Comparison of ENCODE assay signal across 8 mouse cellular contexts in the genomic region with DNA sequence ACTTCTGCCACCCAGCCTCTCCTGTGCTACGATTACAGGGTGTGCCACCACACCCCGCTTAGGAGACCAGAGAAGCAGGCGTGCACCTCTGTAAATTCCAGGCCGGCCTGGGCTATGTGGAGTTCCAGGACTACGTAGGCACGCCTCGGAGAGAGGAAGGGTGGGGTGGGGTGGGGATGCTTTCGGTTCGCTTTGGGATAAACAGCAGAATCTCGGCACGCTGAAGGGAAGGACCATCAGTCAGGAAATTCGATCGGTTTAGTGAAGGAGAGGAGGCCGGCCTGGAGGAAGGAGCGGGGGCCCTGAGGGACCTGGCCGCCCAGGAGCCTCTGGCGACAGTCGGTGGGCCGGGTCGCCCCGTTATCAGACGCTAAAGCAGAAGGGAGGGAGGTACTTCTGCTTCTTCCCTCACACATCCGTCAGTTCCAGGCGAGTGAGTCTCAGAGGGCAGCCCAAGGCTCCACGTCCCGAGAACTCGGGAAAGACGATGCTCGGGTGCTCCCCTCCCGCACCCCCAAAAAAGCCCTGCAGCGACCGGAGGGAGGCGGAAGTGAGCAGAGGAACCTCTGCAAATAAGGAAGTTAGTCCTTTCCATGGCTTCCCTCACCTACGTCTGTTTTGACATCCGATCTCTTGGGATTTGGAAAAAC. TPM values are rescaled to one million over a fixed set of nuclear protein-coding genes. Genes with fewer than 3 reads are reported as not detected.
DNase-seq lines count a peak whose midpoint lies in the region; ATAC-seq lines count a peak whose summit lies in the region.

No protein-coding gene starts in this region.

- H3K9ac ChIP-seq in intestine, embryonic 16.5 days (ENCODE audit: low read depth, low read length), result peak overlapping the region; percentile 80

- H3K27me3 ChIP-seq in intestine, embryonic 16.5 days (replicated peaks; ENCODE audit: control insufficient read depth, insufficient read depth, low read length), result no peaks in the 10 kb centered on the region

- no peaks in the 10 kb centered on the region for H3K9me3 ChIP-seq in intestine, embryonic 16.5 days (ENCODE audit: control insufficient read depth, low read length)

- intact Hi-C loops in left cerebral cortex, postnatal 25 days (cut with DNase I), result no loop called here

- H3K27ac ChIP-seq in intestine, embryonic 16.5 days (ENCODE audit: low read length), result peak overlapping the region; percentile 96

- under 1% methylated on average over 35 of the region's 35 CpGs for WGBS in intestine, embryonic 16.5 days

- H3K36me3 ChIP-seq in intestine, embryonic 16.5 days (ENCODE audit: control insufficient read depth, insufficient read depth, low read length), result peaks cover 2% of the 10 kb centered on the region; the same call in 1 of the 2 replicates

- peak; percentile 92 for ATAC-seq in intestine, embryonic 16.5 days

- peak overlapping the region; percentile 64 for H3K4me2 ChIP-seq in intestine, embryonic 16.5 days (ENCODE audit: low read depth, low read length)

- H3K4me3 ChIP-seq in intestine, embryonic 16.5 days (ENCODE audit: low read length), result peak overlapping the region; percentile 70

- H3K4me1 ChIP-seq in intestine, embryonic 16.5 days (ENCODE audit: control insufficient read depth, insufficient read depth, low read length), result no peaks in the 10 kb centered on the region

- peak; percentile 89 to 97 for DNase-seq in adrenal gland, adult (ENCODE audit: inconsistent age in 2 of 2, low spot score in 1 of 2)
- peak; percentile 86 for DNase-seq in embryo, embryonic 10.5 days (ENCODE audit: low spot score)
- DNase-seq in gastrocnemius, postnatal 25 days, result peak; percentile 82
- peak; percentile 70 to 82 for DNase-seq in left cerebral cortex, postnatal 25 days (ENCODE audit: low spot score in 2 of 2)
- DNase-seq in mesoderm, embryonic 11.5 days (ENCODE audit: low read depth, low spot score), result peak; percentile 86
- peak; percentile 81 for DNase-seq in right cerebral cortex, postnatal 4 days
- DNase-seq in yolk sac, embryonic 10.5 days (ENCODE audit: low spot score), result peak; percentile 86

RNA-seq across cellular contexts. Expression of a gene that starts 6.2 kb away (rescaled TPM):
- total RNA-seq in gastrocnemius, postnatal 25 days (2021), result 100 to 1,000 TPM; 326 to 347 TPM
- polyA plus RNA-seq in intestine, embryonic 16.5 days (2015; fragmentation: Nextera tagmentation; extraction: Ambion mirVana), result 516 and 562 TPM in 2 replicates
- 100 to 1,000 TPM; 202 to 204 TPM for total RNA-seq in left cerebral cortex, postnatal 25 days (2021)

RNA-seq across cellular contexts. Expression of a gene that starts 30.6 kb away (rescaled TPM):
- total RNA-seq in gastrocnemius, postnatal 25 days (2021), result 10 to 100 TPM; 84.6 to 87.0 TPM
- 205 and 213 TPM in 2 replicates for polyA plus RNA-seq in intestine, embryonic 16.5 days (2015; fragmentation: Nextera tagmentation; extraction: Ambion mirVana)
- total RNA-seq in left cerebral cortex, postnatal 25 days (2021), result 100 to 1,000 TPM; 171 to 190 TPM

RNA-seq across cellular contexts. Expression of a gene that starts 47.5 kb away (rescaled TPM):
- total RNA-seq in gastrocnemius, postnatal 25 days (2021), result 1 to 10 TPM; 7.8 to 8.1 TPM
- polyA plus RNA-seq in intestine, embryonic 16.5 days (2015; fragmentation: Nextera tagmentation; extraction: Ambion mirVana), result 35.1 and 35.8 TPM in 2 replicates
- 10 to 100 TPM; 37.0 to 37.1 TPM for total RNA-seq in left cerebral cortex, postnatal 25 days (2021)

Comparison
In these comparisons a context has a peak if more than half of its experiments do, and no peak if none do; other contexts are left out.
1. Peak in every context shown above with its lines: DNase-seq, ATAC-seq, H3K4me3 ChIP-seq and H3K27ac ChIP-seq.
2. RNA of a gene that starts 47.5 kb away (total RNA-seq): 37.0 to 37.1 TPM in left cerebral cortex, postnatal 25 days; 7.8 to 8.1 TPM in gastrocnemius, postnatal 25 days; every median in the first group is over 4 times any median in the second.